Mouse (Mus musculus): ENCODE measurements around the gene Ttll11. TPM values are rescaled to one million over a fixed set of nuclear protein-coding genes. Genes with fewer than 3 reads are reported as not detected.

Gene Ttll11
- polyA plus RNA-seq, 1 experiment from 2014 or later: 0.44 TPM

GRCm38 (mm10) chr2:35785877-35786276, 193.8 kb downstream of the Ttll11 start:
- 88% methylated on average over 7 of the region's 7 CpGs for WGBS
- H3K4me1 ChIP-seq (replicated peaks; ENCODE audit: control insufficient read depth, insufficient read depth, low read length): no peaks in the 10 kb centered on the region
- ATAC-seq: no peak

GRCm38 (mm10) chr2:35783368-35783767, 196.3 kb downstream of the Ttll11 start:
- Histone ChIP-seq H3K27ac (ENCODE audit: low read depth, low read length) (no peak overlapping the region), H3K36me3 (ENCODE audit: control insufficient read depth, insufficient read depth) (no peaks in the 10 kb centered on the region), H3K27me3 (replicated peaks; ENCODE audit: control insufficient read depth, insufficient read depth, low read length) (no peaks in the 10 kb centered on the region), H3K4me3 (ENCODE audit: low read depth, low read length) (no peak overlapping the region), H3K4me1 (replicated peaks; ENCODE audit: control insufficient read depth, insufficient read depth, low read length) (no peaks in the 10 kb centered on the region), H3K9me3 (ENCODE audit: control insufficient read depth) (no peaks in the 10 kb centered on the region), H3K9ac (ENCODE audit: low read depth, low read length) (no peak overlapping the region), H3K4me2 (replicated peaks; ENCODE audit: low read depth) (no peak overlapping the region)
- 38% methylated on average over 10 of the region's 10 CpGs for WGBS
- peak; percentile 64 for ATAC-seq
- no peak for TF ChIP-seq CTCF (IDR thresholded peaks at IDR 0.05; ENCODE audit: low read depth)

More at GRCm38 (mm10) chr2:35785877-35786276, 193.8 kb downstream of the Ttll11 start:
- Histone ChIP-seq H3K27ac (ENCODE audit: low read depth, low read length) (no peak overlapping the region), H3K27me3 (replicated peaks; ENCODE audit: control insufficient read depth, insufficient read depth, low read length) (no peaks in the 10 kb centered on the region), H3K36me3 (ENCODE audit: control insufficient read depth, insufficient read depth) (no peaks in the 10 kb centered on the region), H3K9ac (ENCODE audit: low read depth, low read length) (no peak overlapping the region), H3K4me2 (replicated peaks; ENCODE audit: low read depth) (no peak overlapping the region), H3K4me3 (ENCODE audit: low read depth, low read length) (no peak overlapping the region), H3K9me3 (ENCODE audit: control insufficient read depth) (no peaks in the 10 kb centered on the region)
- TF ChIP-seq CTCF (IDR thresholded peaks at IDR 0.05; ENCODE audit: low read depth): no peak

GRCm38 (mm10) chr2:35779266-35779665, 200.4 kb downstream of the Ttll11 start:
- Histone ChIP-seq H3K36me3 (ENCODE audit: control insufficient read depth, insufficient read depth) (no peaks in the 10 kb centered on the region), H3K27ac (ENCODE audit: low read depth, low read length) (no peak overlapping the region), H3K9ac (ENCODE audit: low read depth, low read length) (no peak overlapping the region), H3K4me1 (replicated peaks; ENCODE audit: control insufficient read depth, insufficient read depth, low read length) (no peaks in the 10 kb centered on the region), H3K4me3 (ENCODE audit: low read depth, low read length) (no peak overlapping the region), H3K27me3 (replicated peaks; ENCODE audit: control insufficient read depth, insufficient read depth, low read length) (no peaks in the 10 kb centered on the region), H3K4me2 (replicated peaks; ENCODE audit: low read depth) (no peak overlapping the region), H3K9me3 (ENCODE audit: control insufficient read depth) (no peaks in the 10 kb centered on the region)
- WGBS: 87% methylated on average over 5 of the region's 5 CpGs
- TF ChIP-seq CTCF (IDR thresholded peaks at IDR 0.05; ENCODE audit: low read depth): no peak
- no peak for ATAC-seq

- ATAC-seq: no peak
Observed at GRCm38 (mm10) chr2:35776935-35777334, 202.8 kb downstream of the Ttll11 start.

GRCm38 (mm10) chr2:35775651-35776055, 204.1 kb downstream of the Ttll11 start:
- WGBS: 42% methylated on average over 5 of the region's 5 CpGs
- Histone ChIP-seq H3K36me3 (ENCODE audit: control insufficient read depth, insufficient read depth) (no peaks in the 10 kb centered on the region), H3K9ac (ENCODE audit: low read depth, low read length) (no peak overlapping the region), H3K27ac (ENCODE audit: low read depth, low read length) (no peak overlapping the region), H3K4me1 (replicated peaks; ENCODE audit: control insufficient read depth, insufficient read depth, low read length) (no peaks in the 10 kb centered on the region), H3K4me2 (replicated peaks; ENCODE audit: low read depth) (no peak overlapping the region), H3K4me3 (ENCODE audit: low read depth, low read length) (no peak overlapping the region), H3K27me3 (replicated peaks; ENCODE audit: control insufficient read depth, insufficient read depth, low read length) (no peaks in the 10 kb centered on the region), H3K9me3 (ENCODE audit: control insufficient read depth) (no peaks in the 10 kb centered on the region)
- ATAC-seq: no peak
- TF ChIP-seq CTCF (IDR thresholded peaks at IDR 0.05; ENCODE audit: low read depth): no peak

More at GRCm38 (mm10) chr2:35776935-35777334, 202.8 kb downstream of the Ttll11 start:
- Histone ChIP-seq H3K27ac (ENCODE audit: low read depth, low read length) (no peak overlapping the region), H3K4me2 (replicated peaks; ENCODE audit: low read depth) (no peak overlapping the region), H3K4me1 (replicated peaks; ENCODE audit: control insufficient read depth, insufficient read depth, low read length) (no peaks in the 10 kb centered on the region), H3K36me3 (ENCODE audit: control insufficient read depth, insufficient read depth) (no peaks in the 10 kb centered on the region), H3K9ac (ENCODE audit: low read depth, low read length) (no peak overlapping the region), H3K9me3 (ENCODE audit: control insufficient read depth) (no peaks in the 10 kb centered on the region), H3K4me3 (ENCODE audit: low read depth, low read length) (no peak overlapping the region), H3K27me3 (replicated peaks; ENCODE audit: control insufficient read depth, insufficient read depth, low read length) (no peaks in the 10 kb centered on the region)
- WGBS: 79% methylated on average over 9 of the region's 9 CpGs
- TF ChIP-seq CTCF (IDR thresholded peaks at IDR 0.05; ENCODE audit: low read depth): no peak

GRCm38 (mm10) chr2:35770541-35770940, 209.2 kb downstream of the Ttll11 start:
- ATAC-seq: no peak
- Histone ChIP-seq H3K9ac (ENCODE audit: low read depth, low read length) (no peak overlapping the region), H3K36me3 (ENCODE audit: control insufficient read depth, insufficient read depth) (no peaks in the 10 kb centered on the region), H3K4me2 (replicated peaks; ENCODE audit: low read depth) (no peak overlapping the region), H3K27me3 (replicated peaks; ENCODE audit: control insufficient read depth, insufficient read depth, low read length) (no peaks in the 10 kb centered on the region), H3K4me3 (ENCODE audit: low read depth, low read length) (no peak overlapping the region), H3K27ac (ENCODE audit: low read depth, low read length) (no peak overlapping the region), H3K9me3 (ENCODE audit: control insufficient read depth) (no peaks in the 10 kb centered on the region), H3K4me1 (replicated peaks; ENCODE audit: control insufficient read depth, insufficient read depth, low read length) (no peaks in the 10 kb centered on the region)
- WGBS: 68% methylated on average over 2 of the region's 2 CpGs
- TF ChIP-seq CTCF (IDR thresholded peaks at IDR 0.05; ENCODE audit: low read depth): no peak

- Histone ChIP-seq H3K36me3 (ENCODE audit: control insufficient read depth, insufficient read depth) (no peaks in the 10 kb centered on the region), H3K27ac (ENCODE audit: low read depth, low read length) (no peak overlapping the region), H3K4me2 (replicated peaks; ENCODE audit: low read depth) (no peak overlapping the region), H3K4me1 (replicated peaks; ENCODE audit: control insufficient read depth, insufficient read depth, low read length) (no peaks in the 10 kb centered on the region), H3K9me3 (ENCODE audit: control insufficient read depth) (no peaks in the 10 kb centered on the region), H3K4me3 (ENCODE audit: low read depth, low read length) (no peak overlapping the region), H3K27me3 (replicated peaks; ENCODE audit: control insufficient read depth, insufficient read depth, low read length) (no peaks in the 10 kb centered on the region), H3K9ac (ENCODE audit: low read depth, low read length) (no peak overlapping the region)
- 86% methylated on average over 12 of the region's 12 CpGs for WGBS
- no peak for ATAC-seq
- no peak for TF ChIP-seq CTCF (IDR thresholded peaks at IDR 0.05; ENCODE audit: low read depth)
Observed at GRCm38 (mm10) chr2:35769398-35769797, 210.3 kb downstream of the Ttll11 start.
